Comparison of ENCODE assay signal across 9 mouse cellular contexts in the genomic region with DNA sequence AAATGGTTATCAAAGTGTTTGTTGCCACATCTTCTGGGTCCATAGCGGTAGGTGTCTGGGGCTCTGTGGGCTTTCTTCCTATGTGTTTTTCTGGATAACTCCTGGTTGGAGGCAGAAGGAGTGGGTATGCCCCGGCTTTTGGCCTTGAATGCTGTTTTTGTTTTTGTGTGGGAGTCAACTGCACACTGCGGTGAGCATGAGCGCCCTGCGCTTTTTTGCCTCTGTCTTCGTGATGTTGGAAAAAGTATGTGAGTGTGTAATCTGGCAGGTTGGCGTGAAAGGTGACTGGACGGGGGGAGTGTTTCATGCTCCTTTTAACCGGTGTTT. TPM values are rescaled to one million over a fixed set of nuclear protein-coding genes. Genes with fewer than 3 reads are reported as not detected.
DNase-seq lines count a peak whose midpoint lies in the region; ATAC-seq lines count a peak whose summit lies in the region.
"Had no signal": no experiment of that assay in that cellular context is flagged by ENCODE, and none has a peak within 500 bp of the region (broad histone marks: within the 10 kb centered on the region; RNA-seq: fewer than 3 reads in every experiment).

No protein-coding gene starts in this region.

- peak overlapping the region; percentile 1; the same call in 1 of the 2 replicates for H3K9ac ChIP-seq in neural tube, embryonic 11.5 days (ENCODE audit: low read length)
- H3K9ac ChIP-seq in forebrain, embryonic 16.5 days (replicated peaks; ENCODE audit: low read depth, low read length), result no peak overlapping the region
- H3K9ac ChIP-seq in liver, embryonic 12.5 days, result no peak overlapping the region
- H3K9ac ChIP-seq in stomach, embryonic 16.5 days (ENCODE audit: low read length), result peak overlapping the region; percentile 63

- H3K27me3 ChIP-seq in neural tube, embryonic 11.5 days (ENCODE audit: control insufficient read depth, insufficient read depth, low read length), result no peaks in the 10 kb centered on the region
- no peaks in the 10 kb centered on the region for H3K27me3 ChIP-seq in forebrain, embryonic 16.5 days (replicated peaks; ENCODE audit: control insufficient read depth, insufficient read depth, low read length)
- peaks cover 17% of the 10 kb centered on the region for H3K27me3 ChIP-seq in liver, embryonic 12.5 days (replicated peaks)
- no peaks in the 10 kb centered on the region for H3K27me3 ChIP-seq in stomach, embryonic 16.5 days (ENCODE audit: control insufficient read depth, insufficient read depth, low read length)

- H3K36me3 ChIP-seq in neural tube, embryonic 11.5 days (ENCODE audit: control insufficient read depth, insufficient read depth, low read length), result no peaks in the 10 kb centered on the region
- H3K36me3 ChIP-seq in forebrain, embryonic 16.5 days (ENCODE audit: control insufficient read depth, insufficient read depth), result no peaks in the 10 kb centered on the region
- H3K36me3 ChIP-seq in liver, embryonic 12.5 days, result no peaks in the 10 kb centered on the region
- no peaks in the 10 kb centered on the region for H3K36me3 ChIP-seq in stomach, embryonic 16.5 days (ENCODE audit: control insufficient read depth, insufficient read depth, low read length)

- 0 out of 2 replicates have a peak, but pooled peaks have one; percentile 4 for ATAC-seq in neural tube, embryonic 11.5 days (ENCODE audit: insufficient read depth, low FRiP score, low TSS enrichment)
- ATAC-seq in forebrain, embryonic 16.5 days, result no peak; the same call in 1 of the 2 replicates
- ATAC-seq in liver, embryonic 12.5 days, result no peak
- ATAC-seq in stomach, embryonic 16.5 days (ENCODE audit: insufficient read depth, low FRiP score), result no peak

- H3K4me1 ChIP-seq in neural tube, embryonic 11.5 days (ENCODE audit: control insufficient read depth, insufficient read depth, low read length), result peaks cover 11% of the 10 kb centered on the region; the same call in 1 of the 2 replicates
- peaks cover 5% of the 10 kb centered on the region for H3K4me1 ChIP-seq in forebrain, embryonic 16.5 days (replicated peaks; ENCODE audit: control insufficient read depth, insufficient read depth, low read length)
- 0 out of 2 replicates have a peak, but pooled peaks cover 7% of the 10 kb centered on the region for H3K4me1 ChIP-seq in liver, embryonic 12.5 days
- 0 out of 2 replicates have a peak, but pooled peaks cover 3% of the 10 kb centered on the region for H3K4me1 ChIP-seq in stomach, embryonic 16.5 days (ENCODE audit: control insufficient read depth, insufficient read depth, low read length)

- no peak for DNase-seq in neural tube, embryonic 11.5 days (ENCODE audit: low spot score)
- DNase-seq in neural tube, embryonic 10.5 days (ENCODE audit: extremely low spot score, low spot score), result no peak
- DNase-seq in left cerebral cortex, adult 8-10 months (ENCODE audit: low spot score in 2 of 2), result no peak
- DNase-seq in left cerebral cortex, adult 11 months (ENCODE audit: low spot score), result no peak
- DNase-seq in layer of hippocampus, adult 9-11 months, result no peak

- no peak overlapping the region for H3K27ac ChIP-seq in neural tube, embryonic 11.5 days (ENCODE audit: low read depth, low read length)
- no peak overlapping the region for H3K27ac ChIP-seq in forebrain, embryonic 16.5 days (ENCODE audit: low read length)
- H3K27ac ChIP-seq in liver, embryonic 12.5 days, result no peak overlapping the region
- H3K27ac ChIP-seq in stomach, embryonic 16.5 days (ENCODE audit: low read length), result peak overlapping the region; percentile 49

- H3K4me3 ChIP-seq in neural tube, embryonic 11.5 days (ENCODE audit: low read depth, low read length), result peak overlapping the region; percentile 6; the same call in 1 of the 2 replicates
- 0 out of 2 replicates have a peak overlapping the region, but pooled peaks have one; percentile 3 for H3K4me3 ChIP-seq in forebrain, embryonic 16.5 days (replicated peaks; ENCODE audit: low read length)
- H3K4me3 ChIP-seq in liver, embryonic 12.5 days, result peak overlapping the region; percentile 21; the same call in 1 of the 2 replicates
- H3K4me3 ChIP-seq in stomach, embryonic 16.5 days (replicated peaks; ENCODE audit: low read length), result peak overlapping the region; percentile 36

- H3K4me2 ChIP-seq in neural tube, embryonic 11.5 days (ENCODE audit: low read depth), result peak overlapping the region; percentile 29
- H3K4me2 ChIP-seq in forebrain, embryonic 16.5 days (ENCODE audit: low read length), result peak overlapping the region; percentile 44
- peak overlapping the region; percentile 51 for H3K4me2 ChIP-seq in liver, embryonic 12.5 days
- H3K4me2 ChIP-seq in stomach, embryonic 16.5 days (ENCODE audit: low read depth, low read length), result peak overlapping the region; percentile 56

- no peaks in the 10 kb centered on the region for H3K9me3 ChIP-seq in neural tube, embryonic 11.5 days (ENCODE audit: control insufficient read depth, low read length)
- no peaks in the 10 kb centered on the region for H3K9me3 ChIP-seq in forebrain, embryonic 16.5 days (ENCODE audit: control insufficient read depth, low read length)
- H3K9me3 ChIP-seq in liver, embryonic 12.5 days (replicated peaks), result no peaks in the 10 kb centered on the region
- H3K9me3 ChIP-seq in stomach, embryonic 16.5 days (replicated peaks; ENCODE audit: control insufficient read depth, low read length), result no peaks in the 10 kb centered on the region

- WGBS in neural tube, embryonic 11.5 days, result 38% methylated on average over 9 of the region's 9 CpGs
- 20% methylated on average over 9 of the region's 9 CpGs for WGBS in forebrain, embryonic 16.5 days
- WGBS in liver, embryonic 12.5 days (ENCODE audit: insufficient replicate concordance), result 47% methylated on average over 9 of the region's 9 CpGs
- WGBS in stomach, embryonic 16.5 days, result 32% methylated on average over 9 of the region's 9 CpGs

RNA-seq across cellular contexts. Expression of a gene that starts 0.4 kb away (rescaled TPM):
- 3.5 and 4.4 TPM in 2 replicates for polyA plus RNA-seq in neural tube, embryonic 11.5 days (2014; fragmentation: Nextera tagmentation; extraction: Ambion mirVana)
- polyA plus RNA-seq in forebrain, embryonic 16.5 days (2015; fragmentation: Nextera tagmentation; extraction: Ambion mirVana), result 1.0 and 2.1 TPM in 2 replicates
- 1.1 and 1.7 TPM in 2 replicates for polyA plus RNA-seq in liver, embryonic 12.5 days (2016; fragmentation: Nextera tagmentation; extraction: Ambion mirVana)
- 50.3 and 60.9 TPM in 2 replicates for polyA plus RNA-seq in stomach, embryonic 16.5 days (2015; fragmentation: Nextera tagmentation; extraction: Ambion mirVana)
- 1 to 10 TPM; 2.3 to 4.8 (median 2.6) TPM for total RNA-seq in left cerebral cortex, adult 8-10 months (2022)
- total RNA-seq: monocyte, adult 5-6 weeks had no signal

RNA-seq across cellular contexts. Expression of a gene that starts 8.6 kb away (rescaled TPM):
- 1.1 and 1.6 TPM in 2 replicates for polyA plus RNA-seq in neural tube, embryonic 11.5 days (2014; fragmentation: Nextera tagmentation; extraction: Ambion mirVana)
- polyA plus RNA-seq in forebrain, embryonic 16.5 days (2015; fragmentation: Nextera tagmentation; extraction: Ambion mirVana), result 0.76 and 1.2 TPM in 2 replicates
- polyA plus RNA-seq in liver, embryonic 12.5 days (2016; fragmentation: Nextera tagmentation; extraction: Ambion mirVana), result 0.17 and 0.20 TPM in 2 replicates
- 0.66 and 0.90 TPM in 2 replicates for polyA plus RNA-seq in stomach, embryonic 16.5 days (2015; fragmentation: Nextera tagmentation; extraction: Ambion mirVana)
- total RNA-seq in left cerebral cortex, adult 8-10 months (2022), result 1 to 10 TPM; 1.5 to 2.0 (median 1.8) TPM
- total RNA-seq: monocyte, adult 5-6 weeks had no signal

RNA-seq across cellular contexts. Expression of a gene that starts 34.9 kb away (rescaled TPM):
- polyA plus RNA-seq in neural tube, embryonic 11.5 days (2014; fragmentation: Nextera tagmentation; extraction: Ambion mirVana), result 0.41 and 0.76 TPM in 2 replicates
- 1.5 and 2.2 TPM in 2 replicates for polyA plus RNA-seq in forebrain, embryonic 16.5 days (2015; fragmentation: Nextera tagmentation; extraction: Ambion mirVana)
- polyA plus RNA-seq in liver, embryonic 12.5 days (2016; fragmentation: Nextera tagmentation; extraction: Ambion mirVana), result 0.08 and 0.53 TPM in 2 replicates
- 0.49 and 0.61 TPM in 2 replicates for polyA plus RNA-seq in stomach, embryonic 16.5 days (2015; fragmentation: Nextera tagmentation; extraction: Ambion mirVana)
- 10 to 100 TPM; 40.5 to 45.0 (median 41.1) TPM for total RNA-seq in left cerebral cortex, adult 8-10 months (2022)
- total RNA-seq: monocyte, adult 5-6 weeks had no signal

RNA-seq across cellular contexts. Expression of a gene that starts 55.5 kb away (rescaled TPM):
- polyA plus RNA-seq in neural tube, embryonic 11.5 days (2014; fragmentation: Nextera tagmentation; extraction: Ambion mirVana), result 115 and 124 TPM in 2 replicates
- 188 and 197 TPM in 2 replicates for polyA plus RNA-seq in forebrain, embryonic 16.5 days (2015; fragmentation: Nextera tagmentation; extraction: Ambion mirVana)
- polyA plus RNA-seq in liver, embryonic 12.5 days (2016; fragmentation: Nextera tagmentation; extraction: Ambion mirVana), result 26.0 and 30.9 TPM in 2 replicates
- 55.4 and 63.1 TPM in 2 replicates for polyA plus RNA-seq in stomach, embryonic 16.5 days (2015; fragmentation: Nextera tagmentation; extraction: Ambion mirVana)
- total RNA-seq in left cerebral cortex, adult 8-10 months (2022), result 10 to 100 TPM; 72.4 to 78.7 (median 77.5) TPM

Comparison
In these comparisons a context has a peak if more than half of its experiments do, and no peak if none do; other contexts are left out.
1. H3K9ac ChIP-seq: peak in neural tube, embryonic 11.5 days (single experiment) and stomach, embryonic 16.5 days (single experiment); none in forebrain, embryonic 16.5 days (single experiment) and liver, embryonic 12.5 days (single experiment).
2. Peak in every context shown above with its lines, with median percentiles within 50 percentile points of each other: H3K4me2 ChIP-seq and H3K4me3 ChIP-seq.